Mouse (Mus musculus) stomach, postnatal 0 days (tissue): ENCODE measurements around the gene Eif2a. TPM values are rescaled to one million over a fixed set of nuclear protein-coding genes. Genes with fewer than 3 reads are reported as not detected.

Source experiments
- ATAC-seq: fragments of 200-750 bp; cut with Nextera tagmentation; 2 replicates; pipeline ENCODE4 v1.8.0; 2017; ENCODE audit not compliant: low FRiP score, low TSS enrichment
- DNase-seq: peaks from one replicate; pipeline ENCODE4 v3.0.0-alpha.2; 2016; ENCODE audit warnings: low spot score
- H3K27ac ChIP-seq: fragments of 300-500 bp; sonication (generic); replicated peaks from 2 replicates; pipeline ENCODE4 v1.5.1; 2014; ENCODE audit warnings: mild to moderate bottlenecking, control low read depth
- H3K27me3 ChIP-seq: fragments of 300-500 bp; sonication (generic); 2 replicates; pipeline ENCODE4 v1.6.1; 2014; ENCODE audit warnings: low read length; ENCODE audit not compliant: control insufficient read depth, insufficient read depth
- H3K36me3 ChIP-seq: fragments of 300-500 bp; sonication (generic); 2 replicates; pipeline ENCODE4 v1.6.1; 2014; ENCODE audit warnings: low read length, mixed read lengths; ENCODE audit not compliant: control insufficient read depth, insufficient read depth
- H3K4me1 ChIP-seq: fragments of 300-500 bp; sonication (generic); replicated peaks from 2 replicates; pipeline ENCODE4 v1.6.1; 2014; ENCODE audit warnings: antibody characterized with exemption; ENCODE audit not compliant: control insufficient read depth, insufficient read depth
- H3K4me2 ChIP-seq: fragments of 300-500 bp; sonication (generic); replicated peaks from 2 replicates; pipeline ENCODE4 v1.6.1; 2014; ENCODE audit warnings: low read depth, mild to moderate bottlenecking, control low read depth, moderate library complexity
- H3K4me3 ChIP-seq: fragments of 300-500 bp; sonication (generic); 2 replicates; pipeline ENCODE4 v1.5.1; 2014; ENCODE audit warnings: low read depth, low read length, control low read depth
- H3K9ac ChIP-seq: fragments of 300-500 bp; sonication (generic); 2 replicates; pipeline ENCODE4 v1.6.1; 2014; ENCODE audit warnings: mild to moderate bottlenecking, low read length, control low read depth, mixed read lengths
- H3K9me3 ChIP-seq: fragments of 300-500 bp; sonication (generic); 2 replicates; pipeline ENCODE4 v1.6.1; 2016; ENCODE audit warnings: low read length; ENCODE audit not compliant: control insufficient read depth
- CTCF ChIP-seq: IDR thresholded peaks from 2 replicates; pipeline ENCODE4 v1.5.1; 2016; ENCODE audit warnings: antibody characterized with exemption, low read depth, mild to moderate bottlenecking, moderate library complexity
- EP300 ChIP-seq: optimal IDR thresholded peaks from 2 replicates; pipeline ENCODE3; 2016; ENCODE audit warnings: antibody characterized with exemption
- WGBS: fragments of 180-500 bp; shearing (Covaris S2); extraction: QIAGEN DNeasy Blood & Tissue Kit; methylation state at CpG from one replicate; pipeline ENCODE4 v1.1.7; 2014; 5-methylcytosine and 5-hydroxymethylcytosine counted together
- polyA plus RNA-seq: library from polyadenylated mRNA; unstranded; fragments of >200 nt; fragmentation: Nextera tagmentation; extraction: Ambion mirVana; gene quantifications from 2 replicates; pipeline ENCODE4 v1.2.1, GENCODE M21; 2015

Gene Eif2a
- polyA plus RNA-seq, 1 experiment from 2014 or later = 28.4 TPM

DNA sequence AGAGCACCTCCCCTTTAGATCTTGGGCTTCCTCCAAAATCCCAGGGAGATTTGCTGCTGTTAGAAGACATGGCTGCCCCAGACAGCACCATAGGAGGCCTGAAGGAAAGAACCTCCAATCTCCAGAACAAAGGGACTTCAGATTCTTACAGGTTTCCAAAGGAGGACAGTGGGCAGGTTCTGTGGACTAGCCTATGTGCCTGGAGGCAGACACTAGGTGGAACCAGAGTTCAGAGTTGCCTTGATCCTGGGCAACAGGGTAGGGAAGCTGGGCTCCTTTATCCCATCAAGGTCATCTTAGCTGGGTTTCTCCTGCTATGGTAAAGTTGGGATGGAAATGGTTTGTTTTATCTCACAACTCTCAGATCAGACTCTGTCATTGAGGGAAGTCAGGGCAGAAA is 14.0 kb upstream of the Eif2a start:
- Histone ChIP-seq H3K36me3 (no peaks in the 10 kb centered on the region), H3K4me2 (no peak overlapping the region), H3K27me3 (no peaks in the 10 kb centered on the region), H3K9ac (no peak overlapping the region), H3K4me1 (no peaks in the 10 kb centered on the region), H3K9me3 (no peaks in the 10 kb centered on the region), H3K27ac (no peak overlapping the region), H3K4me3 (no peak overlapping the region)
- TF ChIP-seq EP300 = no peak
- TF ChIP-seq CTCF = peak; percentile 62
- ATAC-seq = no peak
- peak; percentile 21 for DNase-seq

DNA sequence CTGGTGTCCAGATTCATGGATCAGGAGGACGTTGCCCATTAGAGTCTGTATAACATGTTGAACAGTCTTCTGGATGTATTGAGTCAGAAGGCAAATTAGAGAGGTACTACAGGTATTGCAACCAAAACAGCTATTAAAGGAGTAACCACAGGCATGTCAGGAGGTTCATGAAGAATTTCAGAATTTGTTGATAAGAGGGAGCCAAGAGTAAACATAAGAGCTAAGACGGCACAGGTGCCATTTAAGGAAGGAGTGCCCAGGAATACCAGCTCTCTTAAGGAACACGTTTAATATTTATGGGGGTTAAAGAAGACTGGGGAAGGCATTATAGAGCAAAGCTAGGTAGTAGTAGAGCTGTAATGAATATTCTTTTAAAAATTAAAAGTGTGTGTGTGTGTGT is 12.9 kb upstream of the Eif2a start:
- ATAC-seq = no peak
- Histone ChIP-seq H3K27me3 (no peaks in the 10 kb centered on the region), H3K4me3 (no peak overlapping the region), H3K36me3 (no peaks in the 10 kb centered on the region), H3K4me1 (no peaks in the 10 kb centered on the region), H3K4me2 (no peak overlapping the region), H3K27ac (no peak overlapping the region), H3K9me3 (no peaks in the 10 kb centered on the region), H3K9ac (no peak overlapping the region)
- no peak for DNase-seq
- TF ChIP-seq EP300 = no peak
- TF ChIP-seq CTCF = no peak
- 41% methylated on average over 3 of the region's 3 CpGs for WGBS

DNA sequence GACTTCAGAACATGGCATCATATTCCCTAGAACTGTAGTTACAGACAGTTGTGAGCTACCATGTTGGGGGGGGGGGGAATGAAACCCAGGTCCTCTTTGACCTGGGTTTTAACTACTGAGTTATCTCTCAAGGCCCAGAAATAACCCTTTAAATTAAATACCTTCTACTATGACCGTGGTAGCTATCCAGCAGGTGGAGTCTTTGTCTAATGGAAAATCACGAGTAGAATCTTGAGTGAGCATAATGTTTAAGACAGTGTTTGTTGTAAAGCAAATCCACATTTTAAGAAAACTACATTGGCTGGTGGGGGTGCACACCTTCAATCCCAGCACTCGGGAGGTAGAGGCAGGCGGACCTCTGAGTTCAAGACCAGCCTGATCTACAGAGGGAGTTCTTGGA is 12.1 kb upstream of the Eif2a start:
- Histone ChIP-seq H3K4me1 (no peaks in the 10 kb centered on the region), H3K27me3 (no peaks in the 10 kb centered on the region), H3K9me3 (no peaks in the 10 kb centered on the region), H3K4me3 (no peak overlapping the region), H3K9ac (no peak overlapping the region), H3K27ac (no peak overlapping the region), H3K36me3 (no peaks in the 10 kb centered on the region), H3K4me2 (no peak overlapping the region)
- WGBS = 76% methylated on average over 4 of the region's 4 CpGs
- no peak for TF ChIP-seq EP300
- TF ChIP-seq CTCF = no peak
- DNase-seq = no peak
- ATAC-seq = no peak

DNA sequence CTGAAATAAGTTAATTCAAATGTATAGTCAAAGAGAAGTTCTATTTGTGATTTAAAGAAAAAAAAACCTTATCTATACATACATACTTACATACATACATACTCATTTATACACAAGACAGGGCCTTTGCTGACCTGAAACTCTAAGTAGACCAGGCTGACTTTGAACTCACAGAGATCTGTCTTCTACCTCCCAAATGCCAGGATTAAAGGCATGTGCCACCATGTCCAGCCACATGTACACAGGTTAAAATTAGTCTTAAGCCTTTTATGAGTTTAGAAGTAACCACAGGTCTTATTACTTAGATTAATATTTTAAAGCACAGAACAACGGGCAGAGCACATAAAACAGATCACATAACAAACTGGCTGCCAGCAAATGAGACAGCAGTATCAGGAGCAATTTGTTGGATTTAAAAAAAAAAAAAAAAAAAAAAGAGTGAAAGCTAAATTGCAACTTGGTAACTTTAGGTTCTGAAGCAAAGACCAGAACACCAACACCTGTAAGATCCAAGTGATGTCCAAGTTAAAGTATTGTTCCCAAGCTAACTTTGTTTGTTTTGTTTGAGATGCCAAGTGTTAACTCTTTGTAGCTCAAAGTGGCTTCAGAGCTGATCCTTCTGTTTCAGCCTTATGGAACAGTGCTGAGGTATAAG is 9.5 kb upstream of the Eif2a start:
- H3K4me2 ChIP-seq = no peak overlapping the region; the same call in 1 of the 2 replicates
- H3K36me3 ChIP-seq = no peaks in the 10 kb centered on the region
- no peaks in the 10 kb centered on the region for H3K4me1 ChIP-seq
- 0 out of 2 replicates have a peak overlapping the region, but pooled peaks have one; percentile 30 for H3K27ac ChIP-seq
- WGBS = 33% methylated on average over 1 of the region's 1 CpGs
- DNase-seq (no peak), ATAC-seq (no peak)
- H3K9ac ChIP-seq = no peak overlapping the region
- H3K27me3 ChIP-seq = no peaks in the 10 kb centered on the region
- TF ChIP-seq CTCF = no peak
- no peak for TF ChIP-seq EP300
- no peak overlapping the region for H3K4me3 ChIP-seq
- no peaks in the 10 kb centered on the region for H3K9me3 ChIP-seq

DNA sequence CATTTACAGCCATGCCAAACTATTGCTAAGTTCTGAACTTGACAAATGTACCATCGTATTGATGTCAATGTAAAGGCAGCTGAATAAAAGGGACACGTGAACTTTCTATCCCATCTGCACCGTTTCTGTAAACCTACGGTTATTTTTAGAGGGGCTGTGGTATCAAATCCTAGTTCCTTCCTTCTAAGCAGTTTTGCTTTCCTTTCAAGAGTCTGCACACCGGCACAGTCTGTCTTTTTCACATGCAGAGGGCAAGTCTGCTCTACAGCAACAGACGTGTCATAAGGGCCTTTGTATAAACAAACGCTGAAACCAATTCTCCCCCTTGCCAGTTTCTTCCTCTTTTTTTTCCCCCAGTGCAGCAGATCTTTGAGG is 9.0 kb upstream of the Eif2a start:
- H3K4me2 ChIP-seq = no peak overlapping the region; the same call in 1 of the 2 replicates
- WGBS = 33% methylated on average over 7 of the region's 7 CpGs
- no peak for TF ChIP-seq EP300
- no peak for TF ChIP-seq CTCF
- no peak overlapping the region for H3K9ac ChIP-seq
- H3K4me3 ChIP-seq = no peak overlapping the region
- DNase-seq (no peak), ATAC-seq (no peak)
- H3K9me3 ChIP-seq = no peaks in the 10 kb centered on the region
- H3K36me3 ChIP-seq = no peaks in the 10 kb centered on the region
- no peaks in the 10 kb centered on the region for H3K27me3 ChIP-seq
- H3K27ac ChIP-seq = 0 out of 2 replicates have a peak overlapping the region, but pooled peaks have one; percentile 30
- H3K4me1 ChIP-seq = no peaks in the 10 kb centered on the region

DNA sequence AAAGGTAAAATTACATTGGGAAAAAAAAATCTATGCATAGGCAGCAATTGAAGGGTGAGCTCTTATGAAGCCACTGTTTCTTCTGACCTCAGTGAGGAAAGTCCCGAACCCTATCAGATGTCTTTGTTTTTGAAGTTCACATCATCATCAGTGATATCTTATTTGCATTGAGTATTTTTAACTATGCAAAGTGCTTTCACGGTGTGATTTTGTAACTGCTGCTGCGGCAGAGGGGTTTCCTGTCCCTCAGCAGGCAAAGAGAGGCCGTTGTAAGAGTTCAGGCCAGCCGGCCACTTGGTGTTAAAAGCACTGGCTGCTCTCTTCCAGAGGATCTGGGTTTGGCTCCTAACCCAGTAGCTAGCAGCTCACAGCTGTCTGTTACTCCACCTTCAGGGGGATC is 8.4 kb upstream of the Eif2a start:
- Histone ChIP-seq H3K9ac (no peak overlapping the region), H3K4me3 (no peak overlapping the region), H3K4me2 (no peak overlapping the region), H3K27me3 (no peaks in the 10 kb centered on the region), H3K4me1 (no peaks in the 10 kb centered on the region), H3K27ac (no peak overlapping the region), H3K36me3 (no peaks in the 10 kb centered on the region), H3K9me3 (no peaks in the 10 kb centered on the region)
- 55% methylated on average over 5 of the region's 5 CpGs for WGBS
- DNase-seq (no peak), ATAC-seq (no peak)
- TF ChIP-seq CTCF = no peak
- no peak for TF ChIP-seq EP300
